Mouse (Mus musculus) forebrain, embryonic 12.5 days (tissue): ENCODE results near the gene Mospd1. TPM values are rescaled to one million over a fixed set of nuclear protein-coding genes. Genes with fewer than 3 reads are reported as not detected.

ENCODE experiments used
- polyA plus RNA-seq: library from polyadenylated mRNA; unstranded; fragments of >200 nt; fragmentation: Nextera tagmentation; extraction: Ambion mirVana; gene quantifications from 2 replicates; pipeline ENCODE4 v1.2.1, GENCODE M21; 2016

The Mospd1 gene
- polyA plus RNA-seq, 1 experiment from 2014 or later, result 54.4 TPM

Other genes starting within 250 kb of the Mospd1 start
- gene Plac1, start 130.4 kb downstream of the Mospd1 start, polyA plus RNA-seq, result 0.97 and 1.1 TPM in 2 replicates
- gene Fam122b, start 100.7 kb downstream of the Mospd1 start, polyA plus RNA-seq, result 7.0 and 7.6 TPM in 2 replicates
- not detected in 2 replicates for gene Fam122c, start 97.1 kb downstream of the Mospd1 start, polyA plus RNA-seq
- not detected in 2 replicates for gene Etd, start 64.4 kb upstream of the Mospd1 start, polyA plus RNA-seq
- gene Rtl8c, start 237.5 kb upstream of the Mospd1 start, polyA plus RNA-seq, result 61.8 and 64.2 TPM in 2 replicates
- 0.44 TPM in 1 of 2 replicates, not detected in the other for gene Gm14597, start 238.5 kb upstream of the Mospd1 start, polyA plus RNA-seq